Mouse (Mus musculus) lung, embryonic 16.5 days (tissue): ENCODE measurements around the gene Kif26b. TPM values are rescaled to one million over a fixed set of nuclear protein-coding genes. Genes with fewer than 3 reads are reported as not detected.

Source experiments
- ATAC-seq: fragments of 200-750 bp; cut with Nextera tagmentation; 2 replicates; pipeline ENCODE4 v1.8.0; 2017; ENCODE audit warnings: low read depth, mild to moderate bottlenecking, moderate library complexity
- H3K27ac ChIP-seq: fragments of 300-500 bp; sonication (generic); 2 replicates; pipeline ENCODE4 v1.5.1; 2014; ENCODE audit warnings: mild to moderate bottlenecking, control low read depth, low read length
- H3K27me3 ChIP-seq: fragments of 300-500 bp; sonication (generic); 2 replicates; pipeline ENCODE4 v1.6.1; 2014; ENCODE audit warnings: low read depth, low read length, mixed read lengths; ENCODE audit not compliant: control insufficient read depth, insufficient read depth
- H3K36me3 ChIP-seq: fragments of 300-500 bp; sonication (generic); 2 replicates; pipeline ENCODE4 v1.6.1; 2014; ENCODE audit warnings: low read length; ENCODE audit not compliant: control insufficient read depth, insufficient read depth
- H3K4me1 ChIP-seq: fragments of 300-500 bp; sonication (generic); replicated peaks from 2 replicates; pipeline ENCODE4 v1.6.1; 2014; ENCODE audit warnings: low read length, mixed read lengths; ENCODE audit not compliant: control insufficient read depth, insufficient read depth
- H3K4me2 ChIP-seq: fragments of 300-500 bp; sonication (generic); 2 replicates; pipeline ENCODE4 v1.6.1; 2014; ENCODE audit warnings: low read depth, low read length, control low read depth
- H3K4me3 ChIP-seq: fragments of 300-500 bp; sonication (generic); 2 replicates; pipeline ENCODE4 v1.5.1; 2014; ENCODE audit warnings: mild to moderate bottlenecking, low read length, control low read depth
- H3K9ac ChIP-seq: fragments of 300-500 bp; sonication (generic); 2 replicates; pipeline ENCODE4 v1.6.1; 2014; ENCODE audit warnings: low read length, control low read depth
- H3K9me3 ChIP-seq: fragments of 300-500 bp; sonication (generic); 2 replicates; pipeline ENCODE4 v1.6.1; 2016; ENCODE audit warnings: low read length; ENCODE audit not compliant: control insufficient read depth
- WGBS: fragments of 180-500 bp; shearing (Covaris S2); extraction: QIAGEN DNeasy Blood & Tissue Kit; methylation state at CpG from one replicate; pipeline ENCODE4 v1.1.7; 2014; 5-methylcytosine and 5-hydroxymethylcytosine counted together
- polyA plus RNA-seq: library from polyadenylated mRNA; unstranded; fragments of >200 nt; fragmentation: Nextera tagmentation; extraction: Ambion mirVana; gene quantifications from 2 replicates; pipeline ENCODE4 v1.2.1, GENCODE M21; 2015

Gene Kif26b
- polyA plus RNA-seq, 1 experiment from 2014 or later = 0.68 TPM

DNA sequence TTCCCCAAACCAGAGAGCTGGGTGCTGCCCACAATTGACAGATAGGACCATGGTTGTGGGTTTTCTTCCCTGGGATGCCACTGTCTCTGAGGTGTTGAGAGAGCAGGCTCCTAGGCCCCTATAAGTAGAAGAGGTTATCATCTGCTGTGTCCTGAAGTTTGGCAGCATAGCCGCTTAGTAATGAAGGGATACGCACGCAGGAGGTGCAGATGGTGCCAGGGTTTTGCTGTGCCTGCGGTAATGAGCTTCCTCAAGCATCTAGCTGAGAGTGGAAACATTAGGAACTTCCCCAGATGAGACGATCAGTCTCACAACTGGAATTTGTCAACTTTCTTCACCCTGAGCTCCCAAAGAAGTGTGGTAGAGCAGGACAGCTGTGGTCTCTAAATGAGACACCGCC is 363.5 kb downstream of the Kif26b start:
- Histone ChIP-seq H3K4me2 (no peak overlapping the region), H3K4me3 (no peak overlapping the region), H3K27me3 (no peaks in the 10 kb centered on the region), H3K9ac (no peak overlapping the region), H3K4me1 (no peaks in the 10 kb centered on the region), H3K27ac (no peak overlapping the region), H3K36me3 (no peaks in the 10 kb centered on the region), H3K9me3 (no peaks in the 10 kb centered on the region)
- no peak for ATAC-seq
- 90% methylated on average over 6 of the region's 6 CpGs for WGBS

DNA sequence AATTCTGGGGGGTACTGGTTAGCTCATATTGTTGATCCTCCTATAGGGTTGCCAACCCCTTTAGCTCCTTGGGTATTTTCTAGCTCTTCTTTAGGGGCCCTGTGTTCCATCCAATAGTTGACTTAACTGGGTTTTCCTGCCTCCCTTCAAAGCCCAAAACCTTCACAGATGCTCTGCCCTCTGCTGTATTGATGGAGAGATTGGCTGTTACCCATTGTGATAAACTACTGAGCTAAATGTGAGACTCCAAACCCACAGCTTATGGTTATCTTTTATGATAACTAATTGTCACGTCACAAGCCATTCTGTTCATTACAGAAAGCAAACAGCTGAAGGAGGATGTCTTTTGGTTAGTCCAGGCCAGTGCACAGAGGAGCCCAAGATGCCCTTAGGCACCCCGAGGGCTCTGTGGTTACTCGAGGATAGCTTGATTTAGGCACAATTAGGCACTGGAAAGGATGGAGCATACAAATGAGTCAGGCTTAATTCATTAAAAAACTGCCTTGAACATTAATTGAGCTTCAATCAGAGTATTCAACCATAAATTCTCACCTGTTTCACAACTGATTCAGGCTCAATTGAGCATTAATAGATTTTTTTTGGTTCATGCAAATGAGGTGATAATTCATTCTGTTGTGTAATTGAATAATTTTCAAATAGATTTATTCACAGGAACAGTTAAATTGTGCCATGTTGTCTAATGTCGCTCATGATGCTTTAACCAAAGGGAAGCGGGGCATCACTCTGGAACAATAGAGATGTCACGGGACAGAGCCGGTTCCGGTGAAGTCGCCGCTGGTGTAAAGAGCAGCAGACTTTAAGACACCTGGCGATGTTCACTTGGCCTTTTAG is 364.5 kb downstream of the Kif26b start:
- WGBS = 94% methylated on average over 11 of the region's 11 CpGs
- ATAC-seq = no peak
- Histone ChIP-seq H3K27me3 (no peaks in the 10 kb centered on the region), H3K27ac (no peak overlapping the region), H3K4me2 (no peak overlapping the region), H3K4me3 (no peak overlapping the region), H3K4me1 (no peaks in the 10 kb centered on the region), H3K36me3 (no peaks in the 10 kb centered on the region), H3K9ac (no peak overlapping the region), H3K9me3 (no peaks in the 10 kb centered on the region)

DNA sequence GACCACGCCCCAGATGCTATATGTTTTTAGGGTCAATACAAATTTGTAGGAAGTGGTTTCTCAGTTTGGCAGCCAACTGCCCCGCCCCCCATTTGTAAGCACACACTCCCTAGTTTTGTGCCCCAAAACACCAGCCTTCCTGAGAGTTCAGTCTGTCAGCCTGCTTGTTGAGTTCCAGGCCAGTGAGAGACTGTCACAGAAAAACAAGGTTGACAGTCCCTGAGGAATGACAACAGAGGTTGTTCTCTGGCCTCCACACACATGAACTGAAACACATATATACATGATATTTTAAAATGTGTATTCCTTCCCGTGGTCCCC is 365.1 kb downstream of the Kif26b start:
- no peak for ATAC-seq
- H3K4me2 ChIP-seq = no peak overlapping the region
- no peak overlapping the region for H3K4me3 ChIP-seq
- H3K9ac ChIP-seq = no peak overlapping the region
- 85% methylated on average over 3 of the region's 3 CpGs for WGBS
- H3K27ac ChIP-seq = no peak overlapping the region
- H3K36me3 ChIP-seq = no peaks in the 10 kb centered on the region
- no peaks in the 10 kb centered on the region for H3K4me1 ChIP-seq
- no peaks in the 10 kb centered on the region for H3K27me3 ChIP-seq
- H3K9me3 ChIP-seq = no peaks in the 10 kb centered on the region

DNA sequence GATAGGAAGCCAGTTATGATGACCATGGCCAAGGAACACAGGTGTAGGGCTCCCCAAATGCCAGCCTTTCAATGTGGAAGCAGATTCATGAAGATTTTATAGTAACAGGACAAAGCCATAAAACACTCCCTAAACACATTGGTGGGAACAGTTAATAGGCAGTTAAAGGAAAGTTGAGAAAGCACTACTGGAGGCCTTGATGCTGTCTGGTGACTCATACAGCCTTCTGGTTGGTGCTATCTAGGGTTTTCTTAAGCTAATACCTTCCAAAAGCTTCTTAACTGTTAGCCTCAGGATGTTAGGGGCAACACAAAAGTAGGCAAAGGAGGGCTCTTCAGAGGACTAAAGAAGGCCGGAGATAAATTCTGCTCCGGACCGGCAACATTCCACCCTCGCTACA is 366.7 kb downstream of the Kif26b start:
- Histone ChIP-seq H3K4me3 (no peak overlapping the region), H3K36me3 (no peaks in the 10 kb centered on the region), H3K27me3 (no peaks in the 10 kb centered on the region), H3K9me3 (no peaks in the 10 kb centered on the region), H3K27ac (no peak overlapping the region), H3K4me2 (no peak overlapping the region), H3K4me1 (no peaks in the 10 kb centered on the region), H3K9ac (no peak overlapping the region)
- WGBS = 73% methylated on average over 4 of the region's 4 CpGs
- no peak for ATAC-seq

DNA sequence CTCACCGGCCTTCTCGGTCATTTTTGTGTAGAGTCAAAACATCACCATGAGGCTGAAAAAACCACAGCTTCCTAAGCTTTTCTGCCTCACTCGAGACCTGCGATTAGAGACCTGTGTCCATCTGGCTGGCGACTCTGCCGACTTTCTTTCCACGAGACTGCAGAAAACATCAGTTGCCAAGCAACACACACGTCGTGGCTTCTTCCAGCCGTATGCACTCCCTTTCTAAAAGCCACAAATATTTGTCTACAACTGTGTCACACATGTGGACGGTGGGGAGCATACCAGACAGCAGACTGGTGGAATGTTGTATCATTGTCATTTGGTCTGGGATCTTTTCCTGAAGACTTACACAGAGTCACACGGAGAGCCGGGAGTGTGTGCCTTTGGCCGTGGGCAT is 382.0 kb downstream of the Kif26b start:
- Histone ChIP-seq H3K4me1 (no peaks in the 10 kb centered on the region), H3K4me2 (no peak overlapping the region), H3K9ac (no peak overlapping the region), H3K9me3 (no peaks in the 10 kb centered on the region), H3K27ac (no peak overlapping the region), H3K27me3 (no peaks in the 10 kb centered on the region), H3K36me3 (no peaks in the 10 kb centered on the region), H3K4me3 (no peak overlapping the region)
- 49% methylated on average over 14 of the region's 14 CpGs for WGBS
- no peak for ATAC-seq

DNA sequence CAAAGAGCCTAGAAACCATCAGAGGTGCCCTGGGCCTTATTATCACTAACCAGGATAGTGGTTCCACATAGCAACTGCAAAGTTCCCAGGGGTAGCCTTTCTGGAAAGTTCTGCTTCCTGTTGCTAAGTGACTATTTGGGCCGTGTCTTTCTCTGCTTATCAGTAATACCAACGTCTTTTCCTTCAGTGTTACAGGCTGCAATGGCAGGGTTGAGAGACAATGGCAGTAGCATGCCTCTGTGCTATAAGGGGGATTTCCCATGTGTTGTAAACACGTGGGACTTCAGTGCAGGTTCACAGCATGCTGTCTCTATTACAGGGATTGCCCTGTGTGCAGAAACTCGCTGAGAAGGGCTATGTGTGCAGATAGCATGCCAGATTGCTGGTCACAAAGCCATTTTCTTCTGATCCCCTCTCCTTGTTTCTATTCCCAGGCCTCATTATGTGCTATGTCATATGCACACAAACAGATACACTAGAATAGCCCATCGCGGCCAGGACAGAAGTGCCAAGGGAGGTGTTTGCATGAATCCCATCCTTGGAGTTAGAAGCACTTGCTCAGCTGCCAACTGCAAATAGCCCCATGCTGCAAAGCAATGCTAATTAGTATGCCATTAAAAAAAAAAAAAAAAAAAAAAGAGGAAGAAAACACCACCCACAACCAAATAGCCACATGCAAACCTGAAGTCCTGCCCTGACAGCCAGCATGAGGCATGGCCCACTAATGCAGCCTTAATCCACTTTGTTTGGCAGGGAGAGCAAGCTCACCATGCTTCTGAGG is 384.2 kb downstream of the Kif26b start:
- ATAC-seq = no peak
- Histone ChIP-seq H3K4me2 (no peak overlapping the region), H3K4me1 (no peaks in the 10 kb centered on the region; the same call in 1 of the 2 replicates), H3K4me3 (no peak overlapping the region), H3K27ac (no peak overlapping the region), H3K27me3 (no peaks in the 10 kb centered on the region), H3K36me3 (no peaks in the 10 kb centered on the region), H3K9ac (no peak overlapping the region), H3K9me3 (no peaks in the 10 kb centered on the region)
- 52% methylated on average over 6 of the region's 6 CpGs for WGBS

DNA sequence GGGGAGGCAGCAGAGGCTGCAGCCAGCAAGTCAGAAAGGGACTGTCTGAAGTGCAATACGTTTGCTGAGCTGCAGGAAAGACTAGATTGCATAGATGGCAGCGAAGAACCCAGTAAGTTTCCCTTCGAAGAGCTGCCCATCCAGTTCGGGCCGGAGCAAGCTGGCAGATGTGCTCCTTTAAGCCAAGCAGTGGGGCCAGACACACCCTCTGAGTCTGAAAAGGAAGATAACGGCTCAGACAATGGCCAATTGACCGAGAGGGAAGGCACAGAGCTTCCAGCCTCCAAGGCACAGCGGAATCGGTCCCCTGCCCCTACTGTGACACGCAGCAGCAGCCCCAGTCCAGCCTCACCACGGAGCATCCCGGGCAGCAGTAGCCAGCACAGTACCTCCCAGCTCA is 386.1 kb downstream of the Kif26b start:
- Histone ChIP-seq H3K27me3 (0 out of 2 replicates have a peak, but pooled peaks cover 3% of the 10 kb centered on the region), H3K9me3 (no peaks in the 10 kb centered on the region), H3K4me3 (no peak overlapping the region), H3K4me1 (no peaks in the 10 kb centered on the region; the same call in 1 of the 2 replicates), H3K27ac (no peak overlapping the region), H3K36me3 (no peaks in the 10 kb centered on the region), H3K4me2 (no peak overlapping the region), H3K9ac (no peak overlapping the region)
- 72% methylated on average over 12 of the region's 12 CpGs for WGBS
- ATAC-seq = no peak

DNA sequence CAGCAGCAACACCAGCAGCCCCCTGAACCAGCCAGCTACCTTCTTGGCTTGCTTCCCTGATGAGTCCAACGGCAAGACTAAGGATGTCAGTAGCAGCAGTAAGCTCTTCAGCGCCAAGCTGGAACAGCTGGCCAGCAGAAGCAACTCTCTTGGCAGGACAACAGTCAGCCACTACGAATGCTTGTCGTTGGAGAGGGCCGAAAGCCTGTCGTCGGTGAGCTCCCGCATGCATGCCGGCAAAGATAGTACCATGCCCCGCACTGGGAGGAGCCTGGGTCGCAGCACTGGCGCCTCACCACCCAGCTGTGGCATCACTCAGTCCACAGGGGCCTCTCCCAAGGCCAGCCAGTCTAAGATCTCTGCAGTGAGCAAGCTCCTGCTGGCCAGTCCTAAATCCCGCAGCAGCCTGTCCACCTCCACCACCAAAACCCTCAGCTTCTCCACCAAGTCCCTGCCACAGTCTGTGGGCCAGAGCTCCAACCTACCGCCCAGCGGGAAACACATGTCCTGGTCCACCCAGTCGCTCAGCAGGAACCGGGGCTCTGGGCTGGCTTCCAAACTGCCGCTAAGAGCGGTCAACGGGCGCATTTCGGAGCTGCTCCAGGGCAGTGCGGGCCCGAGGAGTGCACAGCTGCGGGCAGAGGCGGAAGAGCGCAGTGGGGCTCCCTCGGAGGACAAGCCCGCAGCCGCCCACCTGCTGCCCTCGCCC is 388.4 kb downstream of the Kif26b start:
- 51% methylated on average over 31 of the region's 31 CpGs for WGBS
- Histone ChIP-seq H3K4me3 (peak overlapping the region; percentile 5; the same call in 1 of the 2 replicates), H3K4me2 (peak overlapping the region; percentile 20), H3K9me3 (no peaks in the 10 kb centered on the region), H3K27ac (no peak overlapping the region), H3K27me3 (0 out of 2 replicates have a peak, but pooled peaks cover 3% of the 10 kb centered on the region), H3K4me1 (no peaks in the 10 kb centered on the region; the same call in 1 of the 2 replicates), H3K36me3 (no peaks in the 10 kb centered on the region), H3K9ac (no peak overlapping the region)
- peak; percentile 77 for ATAC-seq
